Mouse (Mus musculus) bone marrow, adult 2 months (tissue): ENCODE data around the gene Cited4. TPM values are rescaled to one million over a fixed set of nuclear protein-coding genes. Genes with fewer than 3 reads are reported as not detected.

ENCODE experiments used
- H3K27ac ChIP-seq: fragments of 200-500 bp; 2 replicates; pipeline ENCODE4 v1.5.1; 2012; ENCODE audit warnings: low read depth, mild to moderate bottlenecking, control low read depth, inconsistent platforms, low read length; ENCODE audit not compliant: control insufficient read depth, poor library complexity, insufficient read depth
- H3K4me1 ChIP-seq: fragments of 200-500 bp; 2 replicates; pipeline ENCODE4 v1.6.1; 2011; ENCODE audit warnings: low read length; ENCODE audit not compliant: control insufficient read depth, insufficient read depth
- H3K4me3 ChIP-seq: fragments of 200-500 bp; replicated peaks from 2 replicates; pipeline ENCODE3; 2011; ENCODE audit warnings: mild to moderate bottlenecking, low read depth, low read length, control low read depth; ENCODE audit not compliant: control insufficient read depth
- CTCF ChIP-seq: fragments of 200-500 bp; IDR thresholded peaks from 2 replicates; pipeline ENCODE4 v1.5.1; 2011; ENCODE audit warnings: low read length, control low read depth; ENCODE audit not compliant: control insufficient read depth, insufficient read depth
- POLR2A ChIP-seq: fragments of 200-500 bp; IDR thresholded peaks from 2 replicates; pipeline ENCODE4 v1.6.1; 2011; ENCODE audit warnings: low read depth, mild to moderate bottlenecking, control low read depth, low read length, borderline replicate concordance; ENCODE audit not compliant: control insufficient read depth
- WGBS: fragments of 180-500 bp; shearing (Covaris S2); methylation state at CpG from one replicate; pipeline ENCODE4 v1.1.7; 2018; 5-methylcytosine and 5-hydroxymethylcytosine counted together
- polyA plus RNA-seq: library from polyadenylated mRNA; stranded (reverse); fragments of >200 nt; gene quantifications from 2 replicates; pipeline ENCODE4 v1.2.4, GENCODE M21; 2011; ENCODE audit warnings: low replicate concordance; ENCODE audit not compliant: missing spikeins, insufficient read depth, insufficient read length

Gene Cited4
- polyA plus RNA-seq, 1 experiment = 18.3 TPM

DNA sequence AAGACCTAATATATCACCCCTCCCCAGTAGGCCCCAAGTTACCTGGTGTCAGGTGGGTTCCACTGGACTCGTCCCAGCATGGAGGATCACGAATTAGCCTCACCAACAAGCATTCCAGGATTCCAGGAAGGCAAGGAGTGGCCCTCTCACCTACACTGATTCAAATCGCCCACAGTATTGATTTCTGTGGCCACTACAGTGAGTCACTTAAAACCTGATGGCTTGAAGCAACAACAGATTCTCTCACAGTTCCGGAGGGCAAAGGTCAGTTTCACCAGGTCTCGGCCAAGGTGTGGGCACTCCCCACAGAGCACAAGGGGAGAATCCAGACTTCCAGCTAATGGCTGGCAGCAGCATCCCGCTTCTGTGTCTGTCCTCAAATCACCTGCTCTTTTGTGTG lies 22.9 kb downstream of the Cited4 start:
- WGBS = 77% methylated on average over 6 of the region's 6 CpGs
- Histone ChIP-seq H3K4me3 (no peak overlapping the region), H3K27ac (no peak overlapping the region), H3K4me1 (no peaks in the 10 kb centered on the region)
- TF ChIP-seq CTCF (no peak), POLR2A (no peak)

DNA sequence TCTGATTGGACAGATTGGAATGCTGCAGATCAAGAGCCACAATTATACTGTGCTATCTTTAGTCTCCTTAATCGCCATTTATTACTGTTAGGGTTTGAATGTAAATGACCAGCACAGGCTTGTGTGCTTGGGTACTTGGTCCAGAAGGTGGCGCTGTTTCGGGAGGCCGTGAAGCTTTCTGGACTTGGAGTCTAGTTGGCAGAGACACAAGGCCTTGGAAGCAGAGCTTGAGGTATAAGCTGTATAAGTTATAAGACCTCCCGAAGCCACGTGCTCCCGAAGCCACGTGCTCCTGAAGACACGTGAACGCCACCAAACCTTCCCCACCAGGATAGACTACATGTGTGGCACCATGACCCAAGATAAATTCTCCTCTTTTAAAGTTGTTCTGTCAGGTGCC lies 26.3 kb downstream of the Cited4 start:
- peak; percentile 61 for TF ChIP-seq CTCF
- TF ChIP-seq POLR2A = no peak
- Histone ChIP-seq H3K4me1 (no peaks in the 10 kb centered on the region), H3K27ac (no peak overlapping the region), H3K4me3 (no peak overlapping the region)
- 47% methylated on average over 10 of the region's 10 CpGs for WGBS

DNA sequence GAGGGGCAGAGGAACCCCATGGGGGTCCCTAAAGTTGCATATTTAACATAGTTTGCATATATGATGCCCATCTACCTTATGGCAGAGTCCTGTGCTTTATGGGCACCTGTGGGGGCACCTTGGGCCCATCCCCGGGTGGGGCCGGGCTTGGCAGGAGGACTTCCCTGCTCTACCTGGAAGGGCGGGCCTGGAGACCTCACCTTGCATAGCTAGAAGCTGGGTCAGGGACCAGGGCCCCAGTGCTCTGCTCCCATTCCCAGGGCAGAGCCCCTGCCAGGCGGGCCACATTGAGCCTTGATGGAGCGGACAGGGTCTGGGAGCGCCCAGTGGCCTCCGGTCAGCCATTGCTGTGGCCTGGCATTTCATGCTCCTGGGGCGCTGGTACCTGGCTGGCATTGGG lies 31.0 kb downstream of the Cited4 start:
- Histone ChIP-seq H3K4me1 (no peaks in the 10 kb centered on the region), H3K4me3 (no peak overlapping the region), H3K27ac (no peak overlapping the region)
- no peak for TF ChIP-seq POLR2A
- no peak for TF ChIP-seq CTCF
- WGBS = 96% methylated on average over 8 of the region's 8 CpGs

DNA sequence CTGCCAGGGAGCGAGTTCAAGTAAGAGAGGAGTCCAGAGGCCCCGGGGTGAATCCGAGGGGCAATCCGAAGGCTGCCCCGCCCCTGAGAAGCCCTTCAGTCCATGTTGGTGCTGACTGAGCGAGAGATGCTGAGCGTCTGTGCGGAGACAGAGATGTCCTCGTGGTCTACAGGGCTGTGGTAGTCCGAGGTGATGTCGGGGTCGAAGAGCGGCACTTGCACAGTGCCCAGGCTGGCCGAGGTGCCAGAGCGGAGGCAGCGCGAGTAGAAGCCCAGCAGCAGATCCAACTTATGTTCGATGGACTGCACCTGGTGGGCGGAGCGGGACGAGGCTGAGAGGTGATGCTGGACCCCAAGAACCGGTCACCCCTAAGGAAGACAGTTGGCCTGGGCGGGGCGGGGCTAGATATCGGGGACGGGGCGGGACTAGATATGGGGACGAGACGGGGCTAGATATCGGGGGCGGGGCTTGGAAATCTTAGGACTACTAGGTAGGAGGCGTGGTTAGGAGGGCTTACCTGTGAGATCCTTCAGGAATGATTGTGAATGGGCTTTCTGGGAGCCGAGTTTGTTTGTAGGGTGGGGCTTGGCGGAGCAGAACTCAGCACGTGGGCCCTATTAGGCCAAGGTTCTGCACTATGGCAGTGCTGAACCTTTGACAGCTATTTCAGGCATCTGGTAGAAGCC lies 31.6 kb downstream of the Cited4 start:
- no peak for TF ChIP-seq CTCF
- no peak for TF ChIP-seq POLR2A
- WGBS = 30% methylated on average over 35 of the region's 35 CpGs
- Histone ChIP-seq H3K4me3 (no peak overlapping the region), H3K27ac (no peak overlapping the region), H3K4me1 (no peaks in the 10 kb centered on the region)

DNA sequence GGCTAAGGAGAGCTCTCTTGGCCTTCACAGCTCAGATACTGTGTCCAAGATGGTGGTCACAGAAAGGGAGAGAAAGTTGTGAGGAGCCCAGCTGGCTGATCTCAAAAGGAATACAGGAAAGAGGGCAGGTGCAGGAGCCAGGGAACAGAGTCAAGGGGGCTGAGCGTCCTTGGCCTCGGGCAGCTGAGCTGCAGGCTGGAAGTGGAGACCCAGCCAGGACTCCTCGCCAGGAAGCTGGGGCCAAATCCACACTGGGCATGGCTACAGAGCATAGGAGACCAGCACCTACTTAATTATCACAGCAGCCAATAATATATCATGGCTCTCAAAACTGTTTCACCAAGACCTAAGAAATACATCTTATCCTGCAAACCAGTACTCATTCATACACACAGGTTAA lies 34.8 kb downstream of the Cited4 start:
- no peak overlapping the region for H3K27ac ChIP-seq
- TF ChIP-seq CTCF = no peak
- TF ChIP-seq POLR2A = no peak
- H3K4me3 ChIP-seq = no peak overlapping the region
- H3K4me1 ChIP-seq = no peaks in the 10 kb centered on the region
- WGBS = 83% methylated on average over 3 of the region's 3 CpGs

DNA sequence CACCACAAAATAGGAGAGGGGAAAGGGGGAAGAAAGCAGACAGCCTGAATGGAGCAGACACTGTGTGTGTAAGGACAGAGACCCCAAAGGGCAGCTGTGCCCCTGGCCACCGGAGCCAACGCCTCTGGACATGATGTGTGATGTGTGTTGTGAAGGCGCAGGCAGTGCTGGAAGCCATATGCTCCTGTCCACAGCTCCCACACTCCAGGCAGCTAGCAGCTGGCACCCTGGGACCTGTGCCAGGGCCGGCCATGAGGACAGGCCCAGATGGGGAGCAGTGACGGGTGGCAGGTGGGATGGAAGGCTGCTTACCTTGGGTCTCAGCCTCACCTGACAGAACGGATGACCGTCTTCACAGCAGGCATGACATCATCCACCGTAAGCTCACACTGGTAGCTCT lies 35.7 kb downstream of the Cited4 start:
- TF ChIP-seq CTCF = no peak
- TF ChIP-seq POLR2A = no peak
- 75% methylated on average over 8 of the region's 8 CpGs for WGBS
- no peak overlapping the region for H3K27ac ChIP-seq
- H3K4me3 ChIP-seq = no peak overlapping the region
- no peaks in the 10 kb centered on the region for H3K4me1 ChIP-seq

DNA sequence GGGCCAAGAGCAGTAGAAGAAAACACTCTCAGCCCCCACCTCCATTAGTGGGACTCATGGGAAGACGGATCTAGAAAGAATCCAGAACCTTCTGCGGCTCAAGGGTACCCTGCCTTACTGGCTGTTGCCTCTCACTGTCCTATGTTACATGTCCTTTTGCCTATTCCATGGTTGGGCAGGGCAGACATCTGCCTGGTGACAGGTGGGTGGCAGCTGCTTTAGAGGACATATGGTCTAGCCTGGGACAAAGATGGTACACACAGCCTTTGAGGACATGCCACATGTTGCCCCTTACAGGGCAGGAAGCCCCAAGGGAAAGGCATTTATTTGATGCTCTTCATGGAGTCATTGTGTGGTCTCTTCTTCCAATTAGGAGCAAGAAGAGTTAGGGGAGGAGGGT lies 36.1 kb downstream of the Cited4 start:
- Histone ChIP-seq H3K4me1 (no peaks in the 10 kb centered on the region), H3K4me3 (no peak overlapping the region), H3K27ac (no peak overlapping the region)
- no peak for TF ChIP-seq POLR2A
- no peak for TF ChIP-seq CTCF
- WGBS = 72% methylated on average over 2 of the region's 2 CpGs

DNA sequence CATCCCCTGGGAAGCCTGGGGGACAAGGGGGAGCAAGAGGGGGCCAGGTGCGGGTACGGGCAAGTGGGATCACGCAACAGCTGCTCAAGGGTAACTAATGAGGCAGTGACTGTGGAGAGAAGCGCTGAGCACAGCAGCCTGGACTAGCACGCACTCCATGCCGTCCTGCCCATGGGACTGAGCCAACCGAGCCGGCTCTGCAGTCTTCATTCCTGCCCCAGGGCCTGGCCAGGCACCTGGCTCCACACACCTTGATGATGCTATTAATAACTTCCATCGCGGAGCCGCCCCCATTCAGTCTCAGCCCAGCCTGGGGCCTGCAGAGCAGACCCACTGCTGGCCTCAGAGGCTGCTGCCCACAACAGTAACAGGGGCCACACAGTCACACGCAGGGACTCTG lies 45.9 kb downstream of the Cited4 start:
- TF ChIP-seq CTCF (no peak), POLR2A (no peak)
- WGBS = 84% methylated on average over 12 of the region's 12 CpGs
- H3K4me3 ChIP-seq = no peak overlapping the region

DNA sequence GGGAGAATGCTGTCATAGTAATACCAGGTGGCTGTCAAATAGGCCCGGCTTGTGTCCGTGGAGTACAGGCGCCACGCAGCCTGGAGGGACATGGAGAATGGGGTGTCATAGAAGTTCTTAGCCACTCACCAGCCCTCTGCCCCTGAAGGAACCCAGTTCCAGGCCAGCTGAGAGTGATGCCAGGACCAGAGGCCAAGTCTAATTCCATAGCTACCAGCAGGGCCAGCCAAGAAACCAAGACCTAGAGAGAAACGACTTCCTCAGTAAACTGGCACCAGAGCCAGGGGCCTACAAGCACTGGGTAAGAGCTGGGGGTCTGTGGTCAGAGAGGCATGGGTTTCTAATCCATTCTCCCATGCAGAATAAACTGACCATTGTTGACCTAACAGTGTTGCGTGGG lies 46.6 kb downstream of the Cited4 start:
- Histone ChIP-seq H3K4me1 (peaks cover 2% of the 10 kb centered on the region; the same call in 1 of the 2 replicates), H3K27ac (no peak overlapping the region), H3K4me3 (no peak overlapping the region)
- WGBS = 83% methylated on average over 6 of the region's 6 CpGs
- TF ChIP-seq CTCF (no peak), POLR2A (no peak)

More for the DNA sequence above, 45.9 kb downstream of the Cited4 start:
- peaks cover 2% of the 10 kb centered on the region; the same call in 1 of the 2 replicates for H3K4me1 ChIP-seq
- H3K27ac ChIP-seq = no peak overlapping the region
